Mouse (Mus musculus) heart, adult 11 months (tissue): Measurements from ENCODE around the gene Mptx2.
"Not testable (repeated sequence)": the region's sequence is repeated elsewhere in the genome, so short reads cannot be mapped to it uniquely, and the experiment has no call there.

Source experiments
- DNase-seq: peaks from one replicate; pipeline ENCODE4 v3.0.0; 2022

Mptx2 gene

GRCm38 (mm10) chr1:173277677-173278076 is at the start of gene Mptx2:
Gene Mptx2, minus strand, starts transcription at chr1:173277777.
- no peak for DNase-seq

GRCm38 (mm10) chr1:173326552-173326951 is 49.0 kb upstream of the Mptx2 start:
- no peak for DNase-seq

- DNase-seq: no peak
Observed at GRCm38 (mm10) chr1:173325395-173325794, 47.8 kb upstream of the Mptx2 start.

GRCm38 (mm10) chr1:173324961-173325360 is 47.4 kb upstream of the Mptx2 start:
- DNase-seq: no peak

- DNase-seq: no peak
Observed at GRCm38 (mm10) chr1:173323839-173324585, 46.4 kb upstream of the Mptx2 start.

GRCm38 (mm10) chr1:173322249-173322627 is 44.7 kb upstream of the Mptx2 start:
- no peak for DNase-seq

- DNase-seq: no peak
Observed at GRCm38 (mm10) chr1:173321593-173322248, 44.1 kb upstream of the Mptx2 start.

- DNase-seq: no peak
Observed at GRCm38 (mm10) chr1:173317925-173318477, 40.4 kb upstream of the Mptx2 start.

GRCm38 (mm10) chr1:173315725-173316124 is 38.1 kb upstream of the Mptx2 start:
- no peak for DNase-seq

GRCm38 (mm10) chr1:173313535-173314050 is 36.0 kb upstream of the Mptx2 start:
- not testable (repeated sequence) for DNase-seq

- DNase-seq: not testable (repeated sequence)
Observed at GRCm38 (mm10) chr1:173302795-173303194, 25.2 kb upstream of the Mptx2 start.

- DNase-seq: no peak
Observed at GRCm38 (mm10) chr1:173265701-173266100, 11.9 kb downstream of the Mptx2 start, which contains the start of gene Olfr418. Gene Olfr418, plus strand, starts transcription at chr1:173266001.

- DNase-seq: no peak
Observed at GRCm38 (mm10) chr1:173249888-173250287, 27.7 kb downstream of the Mptx2 start.

GRCm38 (mm10) chr1:173237004-173237403 is 40.6 kb downstream of the Mptx2 start:
- DNase-seq: not testable (repeated sequence)

GRCm38 (mm10) chr1:173227081-173227480 is 50.5 kb downstream of the Mptx2 start, which contains the start of gene Fcer1a:
Gene Fcer1a, minus strand, starts transcription at chr1:173227214.
- DNase-seq: no peak
